Mouse (Mus musculus): ENCODE measurements around the gene Klf8. TPM values are rescaled to one million over a fixed set of nuclear protein-coding genes. Genes with fewer than 3 reads are reported as not detected.

Klf8 gene
- total and polyA plus RNA-seq, 2 experiments from 2014 or later, result 0.04 to 0.29 TPM

DNA sequence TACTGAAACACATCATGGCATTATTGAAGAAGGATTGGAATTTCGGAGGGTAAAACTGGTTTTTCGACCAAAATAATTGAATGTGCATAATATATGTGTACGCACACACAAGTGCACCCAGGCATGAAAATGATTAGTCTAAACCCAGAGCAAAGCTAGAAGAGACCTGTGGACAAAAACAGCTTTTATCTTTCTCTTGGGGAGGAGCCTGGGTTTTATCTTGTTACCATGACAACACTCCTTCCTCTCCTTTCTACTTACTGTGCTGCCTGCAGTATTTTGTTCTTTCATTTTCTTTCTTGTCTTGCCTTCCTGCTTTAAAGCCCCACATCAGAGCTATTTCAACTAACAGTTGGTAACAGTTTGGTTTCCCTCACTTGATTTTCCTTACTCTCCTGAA is 137.8 kb downstream of the Klf8 start:
- Histone ChIP-seq H3K27ac (ENCODE audit: low read depth) (no peak overlapping the region), H3K9ac (replicated peaks; ENCODE audit: low read depth, low read length) (no peak overlapping the region), H3K4me1 (ENCODE audit: control insufficient read depth, insufficient read depth) (no peaks in the 10 kb centered on the region), H3K9me3 (replicated peaks; ENCODE audit: control insufficient read depth, low read length) (no peaks in the 10 kb centered on the region), H3K27me3 (ENCODE audit: control insufficient read depth, insufficient read depth, low read length) (no peaks in the 10 kb centered on the region), H3K4me3 (ENCODE audit: low read depth, low read length) (no peak overlapping the region), H3K36me3 (replicated peaks; ENCODE audit: control insufficient read depth, insufficient read depth, low read length) (no peaks in the 10 kb centered on the region), H3K4me2 (ENCODE audit: low read depth, low read length) (no peak overlapping the region)
- DNase-seq (ENCODE audit: low spot score) (no peak), ATAC-seq (ENCODE audit: insufficient read depth, low read depth) (no peak)
- WGBS, result 75% methylated on average over 3 of the region's 3 CpGs
- TF ChIP-seq CTCF (IDR thresholded peaks at IDR 0.05; ENCODE audit: low read depth) (no peak), EP300 (IDR thresholded peaks at IDR 0.05; ENCODE audit: low read depth) (no peak)

GRCm38 (mm10) chrX:153381753-153382152 is 144.5 kb downstream of the Klf8 start:
- H3K9me3 ChIP-seq (replicated peaks; ENCODE audit: control insufficient read depth, low read length), result no peaks in the 10 kb centered on the region
- no peak for TF ChIP-seq EP300 (IDR thresholded peaks at IDR 0.05; ENCODE audit: low read depth)
- no peak for TF ChIP-seq CTCF (IDR thresholded peaks at IDR 0.05; ENCODE audit: low read depth)
- H3K36me3 ChIP-seq (replicated peaks; ENCODE audit: control insufficient read depth, insufficient read depth, low read length), result no peaks in the 10 kb centered on the region
- H3K9ac ChIP-seq (replicated peaks; ENCODE audit: low read depth, low read length), result no peak overlapping the region
- H3K4me2 ChIP-seq (ENCODE audit: low read depth, low read length), result no peak overlapping the region
- DNase-seq (ENCODE audit: low spot score) (no peak), ATAC-seq (ENCODE audit: insufficient read depth, low read depth) (no peak)
- H3K4me1 ChIP-seq (ENCODE audit: control insufficient read depth, insufficient read depth), result no peaks in the 10 kb centered on the region
- H3K27me3 ChIP-seq (ENCODE audit: control insufficient read depth, insufficient read depth, low read length), result no peaks in the 10 kb centered on the region
- WGBS, result 59% methylated on average over 3 of the region's 3 CpGs
- no peak overlapping the region for H3K4me3 ChIP-seq (ENCODE audit: low read depth, low read length)
- H3K27ac ChIP-seq (ENCODE audit: low read depth), result no peak overlapping the region

DNA sequence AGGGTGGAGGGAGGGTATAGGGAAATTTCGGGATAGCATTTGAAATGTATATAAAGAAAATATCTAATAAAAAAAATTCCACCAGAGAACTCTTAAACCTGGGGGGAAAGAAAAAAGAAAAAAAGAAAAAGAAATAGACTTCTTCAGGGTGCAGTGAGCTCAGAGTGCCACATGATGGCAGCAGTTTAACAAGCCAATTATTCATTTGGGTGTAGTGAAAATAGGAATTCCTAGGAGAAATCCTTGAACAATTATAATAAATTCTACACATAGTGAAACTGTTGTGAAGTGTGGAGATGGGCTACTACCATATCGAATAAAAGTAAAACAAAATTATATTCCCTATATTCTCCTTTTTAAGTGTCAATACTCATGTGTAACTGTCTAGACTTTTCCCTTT is 152.0 kb downstream of the Klf8 start:
- no peaks in the 10 kb centered on the region for H3K9me3 ChIP-seq (replicated peaks; ENCODE audit: control insufficient read depth, low read length)
- no peaks in the 10 kb centered on the region for H3K36me3 ChIP-seq (replicated peaks; ENCODE audit: control insufficient read depth, insufficient read depth, low read length)
- no peak overlapping the region for H3K4me2 ChIP-seq (ENCODE audit: low read depth, low read length)
- no peak overlapping the region for H3K9ac ChIP-seq (replicated peaks; ENCODE audit: low read depth, low read length)
- 19% methylated on average over 2 of the region's 2 CpGs for WGBS
- no peaks in the 10 kb centered on the region for H3K27me3 ChIP-seq (ENCODE audit: control insufficient read depth, insufficient read depth, low read length)
- peak; percentile 48 for TF ChIP-seq CTCF (IDR thresholded peaks at IDR 0.05; ENCODE audit: low read depth)
- TF ChIP-seq EP300 (IDR thresholded peaks at IDR 0.05; ENCODE audit: low read depth), result no peak
- no peaks in the 10 kb centered on the region for H3K4me1 ChIP-seq (ENCODE audit: control insufficient read depth, insufficient read depth)
- peak; percentile 7 for DNase-seq (ENCODE audit: low spot score)
- H3K27ac ChIP-seq (ENCODE audit: low read depth), result no peak overlapping the region
- no peak for ATAC-seq (ENCODE audit: insufficient read depth, low read depth)
- H3K4me3 ChIP-seq (ENCODE audit: low read depth, low read length), result no peak overlapping the region

GRCm38 (mm10) chrX:153417067-153417466 is 179.8 kb downstream of the Klf8 start:
- no peak for TF ChIP-seq CTCF (IDR thresholded peaks at IDR 0.05; ENCODE audit: low read depth)
- TF ChIP-seq EP300 (IDR thresholded peaks at IDR 0.05; ENCODE audit: low read depth), result no peak
- Histone ChIP-seq H3K4me3 (ENCODE audit: low read depth, low read length) (no peak overlapping the region), H3K9me3 (replicated peaks; ENCODE audit: control insufficient read depth, low read length) (no peaks in the 10 kb centered on the region), H3K36me3 (replicated peaks; ENCODE audit: control insufficient read depth, insufficient read depth, low read length) (no peaks in the 10 kb centered on the region), H3K27me3 (ENCODE audit: control insufficient read depth, insufficient read depth, low read length) (no peaks in the 10 kb centered on the region), H3K4me2 (ENCODE audit: low read depth, low read length) (no peak overlapping the region), H3K9ac (replicated peaks; ENCODE audit: low read depth, low read length) (no peak overlapping the region), H3K27ac (ENCODE audit: low read depth) (no peak overlapping the region), H3K4me1 (ENCODE audit: control insufficient read depth, insufficient read depth) (no peaks in the 10 kb centered on the region)
- 59% methylated on average over 5 of the region's 5 CpGs for WGBS
- DNase-seq (ENCODE audit: low spot score), result no peak
- no peak for ATAC-seq (ENCODE audit: insufficient read depth, low read depth)

GRCm38 (mm10) chrX:153433659-153434293 is 196.5 kb downstream of the Klf8 start:
- no peaks in the 10 kb centered on the region for H3K27me3 ChIP-seq (ENCODE audit: control insufficient read depth, insufficient read depth, low read length)
- H3K9me3 ChIP-seq (replicated peaks; ENCODE audit: control insufficient read depth, low read length), result no peaks in the 10 kb centered on the region
- no peak overlapping the region for H3K9ac ChIP-seq (replicated peaks; ENCODE audit: low read depth, low read length)
- H3K4me3 ChIP-seq (ENCODE audit: low read depth, low read length), result no peak overlapping the region
- 21% methylated on average over 5 of the region's 5 CpGs for WGBS
- ATAC-seq (ENCODE audit: insufficient read depth, low read depth), result no peak
- H3K36me3 ChIP-seq (replicated peaks; ENCODE audit: control insufficient read depth, insufficient read depth, low read length), result no peaks in the 10 kb centered on the region
- no peak for DNase-seq (ENCODE audit: low spot score)
- H3K4me1 ChIP-seq (ENCODE audit: control insufficient read depth, insufficient read depth), result no peaks in the 10 kb centered on the region
- no peak overlapping the region for H3K27ac ChIP-seq (ENCODE audit: low read depth)
- TF ChIP-seq EP300 (IDR thresholded peaks at IDR 0.05; ENCODE audit: low read depth) (no peak), CTCF (IDR thresholded peaks at IDR 0.05; ENCODE audit: low read depth) (no peak)
- H3K4me2 ChIP-seq (ENCODE audit: low read depth, low read length), result no peak overlapping the region

DNA sequence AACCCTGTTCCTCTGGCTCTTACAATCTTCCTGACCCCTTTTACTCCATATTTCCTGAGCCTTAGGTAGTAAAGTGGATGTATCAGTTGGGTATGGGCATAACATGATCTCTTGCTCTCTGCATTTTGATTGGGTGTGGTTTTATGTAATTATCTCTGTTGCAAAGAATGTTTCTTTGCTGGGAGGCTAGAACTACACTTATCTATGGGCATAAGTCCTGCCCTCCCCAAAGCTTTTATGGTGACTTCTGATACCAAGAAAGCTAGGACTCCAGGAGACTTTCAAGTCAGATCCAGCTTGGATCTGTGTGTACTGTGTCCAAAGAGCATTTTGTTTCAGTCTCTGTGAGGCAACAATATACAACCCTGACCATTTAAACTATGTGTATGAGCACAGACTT is 202.3 kb downstream of the Klf8 start:
- H3K9ac ChIP-seq (replicated peaks; ENCODE audit: low read depth, low read length), result no peak overlapping the region
- no peak for TF ChIP-seq EP300 (IDR thresholded peaks at IDR 0.05; ENCODE audit: low read depth)
- no peak for TF ChIP-seq CTCF (IDR thresholded peaks at IDR 0.05; ENCODE audit: low read depth)
- no peak for ATAC-seq (ENCODE audit: insufficient read depth, low read depth)
- no peak overlapping the region for H3K4me2 ChIP-seq (ENCODE audit: low read depth, low read length)
- no peaks in the 10 kb centered on the region for H3K9me3 ChIP-seq (replicated peaks; ENCODE audit: control insufficient read depth, low read length)
- DNase-seq (ENCODE audit: low spot score), result no peak
- no peaks in the 10 kb centered on the region for H3K27me3 ChIP-seq (ENCODE audit: control insufficient read depth, insufficient read depth, low read length)
- H3K4me1 ChIP-seq (ENCODE audit: control insufficient read depth, insufficient read depth), result no peaks in the 10 kb centered on the region
- H3K4me3 ChIP-seq (ENCODE audit: low read depth, low read length), result no peak overlapping the region
- no peak overlapping the region for H3K27ac ChIP-seq (ENCODE audit: low read depth)
- no peaks in the 10 kb centered on the region for H3K36me3 ChIP-seq (replicated peaks; ENCODE audit: control insufficient read depth, insufficient read depth, low read length)
